Mouse (Mus musculus): Measurements from ENCODE around the gene Tbc1d8b.

Gene Tbc1d8b

GRCm38 (mm10) chrX:139780988-139781387, 96.2 kb downstream of the Tbc1d8b start:
- no peak for DNase-seq (ENCODE audit: low spot score)

- no peak for DNase-seq (ENCODE audit: low spot score)
Observed at GRCm38 (mm10) chrX:139781563-139781962, 96.8 kb downstream of the Tbc1d8b start.

- DNase-seq (ENCODE audit: low spot score): no peak
Observed at GRCm38 (mm10) chrX:139782278-139783044, 97.7 kb downstream of the Tbc1d8b start, which contains the start of gene Ripply1. Gene Ripply1 (minus strand): TSS chrX:139782353.

- DNase-seq (ENCODE audit: low spot score): no peak
Observed at GRCm38 (mm10) chrX:139783045-139783422, 98.2 kb downstream of the Tbc1d8b start.

GRCm38 (mm10) chrX:139785764-139786163, 101.0 kb downstream of the Tbc1d8b start:
- DNase-seq (ENCODE audit: low spot score): no peak

GRCm38 (mm10) chrX:139794072-139794845, 109.5 kb downstream of the Tbc1d8b start:
- DNase-seq (ENCODE audit: low spot score): no peak

GRCm38 (mm10) chrX:139796037-139796436, 111.2 kb downstream of the Tbc1d8b start:
- DNase-seq (ENCODE audit: low spot score): no peak

- no peak for DNase-seq (ENCODE audit: low spot score)
Observed at GRCm38 (mm10) chrX:139797875-139798274, 113.1 kb downstream of the Tbc1d8b start.

GRCm38 (mm10) chrX:139799953-139800352, 115.2 kb downstream of the Tbc1d8b start:
- DNase-seq (ENCODE audit: low spot score): no peak

GRCm38 (mm10) chrX:139800406-139800878, 115.6 kb downstream of the Tbc1d8b start, which contains the start of gene Cldn2:
Gene Cldn2 (plus strand): TSS chrX:139800828.
- no peak for DNase-seq (ENCODE audit: low spot score)

Measured in layer of hippocampus, adult 9-10 months (tissue).